ENCODE assay signal across 8 mouse cellular contexts in the genomic region with DNA sequence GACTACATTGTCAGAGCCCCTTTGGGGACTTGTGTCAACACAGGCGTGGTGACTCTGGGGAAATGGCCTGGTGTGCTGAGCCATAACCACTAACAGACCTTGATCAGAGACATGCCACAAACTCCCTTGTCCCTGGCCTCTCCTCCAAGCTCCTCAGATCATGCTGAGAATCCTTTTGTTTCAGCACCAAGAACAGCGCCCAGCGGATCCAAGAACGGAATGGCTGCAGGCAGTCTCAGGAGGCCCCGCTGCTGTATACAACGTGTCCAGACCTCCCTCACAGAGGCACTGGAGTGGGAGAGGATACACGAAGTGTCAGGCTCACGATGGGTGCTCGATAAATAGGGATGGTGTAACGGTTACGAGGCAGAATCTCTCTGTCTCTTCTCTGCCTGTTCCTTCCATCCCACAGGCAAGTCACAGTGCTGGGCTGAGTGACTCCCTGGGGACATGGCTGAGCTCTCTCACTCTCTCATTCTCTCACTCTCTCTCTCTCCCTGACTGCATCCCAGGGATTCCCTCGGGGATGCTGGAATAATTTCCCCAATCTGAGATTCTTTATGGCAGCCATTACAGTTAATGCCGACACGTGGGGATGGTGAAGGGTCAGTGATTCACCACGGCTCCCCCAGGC.
DNase-seq lines count a peak whose midpoint lies in the region; ATAC-seq lines count a peak whose summit lies in the region.

No protein-coding gene starts in this region.

- WGBS in heart, embryonic 16.5 days, result 17% methylated on average over 15 of the region's 15 CpGs
- WGBS in midbrain, embryonic 16.5 days, result 15% methylated on average over 15 of the region's 15 CpGs

- no peak overlapping the region for H3K4me3 ChIP-seq in heart, embryonic 16.5 days (ENCODE audit: low read length)
- H3K4me3 ChIP-seq in midbrain, embryonic 16.5 days (ENCODE audit: low read depth, low read length), result no peak overlapping the region

- no peak overlapping the region for H3K4me2 ChIP-seq in heart, embryonic 16.5 days (ENCODE audit: low read depth, low read length)
- no peak overlapping the region for H3K4me2 ChIP-seq in midbrain, embryonic 16.5 days (ENCODE audit: low read length)

- H3K9me3 ChIP-seq in heart, embryonic 16.5 days (replicated peaks; ENCODE audit: control insufficient read depth, low read length), result no peaks in the 10 kb centered on the region
- no peaks in the 10 kb centered on the region for H3K9me3 ChIP-seq in midbrain, embryonic 16.5 days (replicated peaks; ENCODE audit: control insufficient read depth, low read length, poor library complexity, severe bottlenecking)

- no peaks in the 10 kb centered on the region for H3K4me1 ChIP-seq in heart, embryonic 16.5 days (ENCODE audit: control insufficient read depth, insufficient read depth, low read length)
- H3K4me1 ChIP-seq in midbrain, embryonic 16.5 days (ENCODE audit: control insufficient read depth, insufficient read depth, low read length), result peaks cover 17% of the 10 kb centered on the region

- no peak overlapping the region for H3K27ac ChIP-seq in heart, embryonic 16.5 days (ENCODE audit: low read length)
- peak overlapping the region; percentile 60 for H3K27ac ChIP-seq in midbrain, embryonic 16.5 days (ENCODE audit: low read length)

- H3K9ac ChIP-seq in heart, embryonic 16.5 days (ENCODE audit: low read length), result no peak overlapping the region
- H3K9ac ChIP-seq in midbrain, embryonic 16.5 days (ENCODE audit: low read depth, low read length), result no peak overlapping the region

- DNase-seq in CD4-positive, CD25-positive, alpha-beta regulatory T cell, adult 2 months (ENCODE audit: low read depth, low spot score), result peak; percentile 7
- DNase-seq in adrenal gland, postnatal 14 days, result peak; percentile 87
- peak; percentile 81 for DNase-seq in kidney, postnatal 14 days
- peak; percentile 60 for DNase-seq in urinary bladder, postnatal 25 days (ENCODE audit: low spot score)
- DNase-seq in B cell, adult 2 months, result no peak

- ATAC-seq in CD4-positive, CD25-positive, alpha-beta regulatory T cell, adult 4 months, result no peak
- ATAC-seq in heart, embryonic 16.5 days (replicated peaks; ENCODE audit: extremely low read depth, insufficient read depth, low FRiP score), result peak; percentile 49; the same call in 1 of the 2 replicates
- no peak for ATAC-seq in midbrain, embryonic 16.5 days

- H3K36me3 ChIP-seq in heart, embryonic 16.5 days (ENCODE audit: control insufficient read depth, insufficient read depth), result no peaks in the 10 kb centered on the region
- no peaks in the 10 kb centered on the region for H3K36me3 ChIP-seq in midbrain, embryonic 16.5 days (ENCODE audit: control insufficient read depth, insufficient read depth, low read length)

- peaks cover 46% of the 10 kb centered on the region for H3K27me3 ChIP-seq in heart, embryonic 16.5 days (ENCODE audit: control insufficient read depth, insufficient read depth, low read length)
- no peaks in the 10 kb centered on the region for H3K27me3 ChIP-seq in midbrain, embryonic 16.5 days (ENCODE audit: control insufficient read depth, insufficient read depth, low read depth, low read length)

Comparison
In these comparisons a context has a peak if more than half of its experiments do, and no peak if none do; other contexts are left out.
1. DNase-seq: peak in CD4-positive, CD25-positive, alpha-beta regulatory T cell, adult 2 months (single experiment), adrenal gland, postnatal 14 days (single experiment), kidney, postnatal 14 days (single experiment) and urinary bladder, postnatal 25 days (single experiment); none in B cell, adult 2 months (0 of 2).